Mouse (Mus musculus) olfactory bulb, adult 2 months (tissue): ENCODE measurements around the gene Adam22.

Experiments used
- CTCF ChIP-seq: fragments of 200-500 bp; IDR thresholded peaks from 2 replicates; pipeline ENCODE4 v1.5.1; 2012; ENCODE audit warnings: low read depth, mild to moderate bottlenecking, low read length, moderate library complexity; ENCODE audit not compliant: insufficient read depth
- POLR2A ChIP-seq: fragments of 200-500 bp; IDR thresholded peaks from 2 replicates; pipeline ENCODE4 v1.6.1; 2012; ENCODE audit warnings: mild to moderate bottlenecking, low read depth, low read length, moderate library complexity; ENCODE audit not compliant: insufficient read depth

GRCm38 (mm10) chr5:8366771-8367613 lies 968 bp downstream of the Adam22 start:
- TF ChIP-seq CTCF = no peak
- no peak for TF ChIP-seq POLR2A
